Mouse (Mus musculus) left cerebral cortex, adult 9 months (tissue): ENCODE results near the gene 4930564D02Rik.

Experiments used
- DNase-seq, 2 experiments: peaks; one replicate each; pipeline ENCODE4 v3.0.0; 2022; ENCODE audit warnings: low spot score in 2 of 2

4930564D02Rik gene

GRCm38 (mm10) chr3:105066544-105066943 lies at the start of gene 4930564D02Rik:
Gene 4930564D02Rik, plus strand, starts transcription at chr3:105066844.
- DNase-seq, result no peak

DNA sequence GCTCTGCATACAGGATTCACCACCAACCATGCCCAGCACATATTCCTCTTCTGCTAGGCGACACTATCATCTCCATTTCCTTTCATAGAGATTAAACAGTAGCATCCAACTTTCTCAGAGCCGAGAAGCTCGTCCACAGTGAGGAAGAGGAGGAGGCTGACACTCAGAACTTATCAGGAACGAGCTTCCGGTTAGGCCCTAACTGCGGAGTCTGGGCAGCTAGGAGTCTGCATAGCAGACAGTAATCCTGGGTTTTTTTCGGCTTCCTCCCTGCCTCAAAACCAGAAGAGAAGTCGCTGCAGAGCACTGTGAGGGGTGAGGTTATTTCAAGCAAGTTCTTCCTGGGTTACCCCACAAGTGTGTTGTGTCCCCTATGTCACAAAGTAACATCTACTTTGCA lies 49.3 kb upstream of the 4930564D02Rik start:
- DNase-seq, result no peak

GRCm38 (mm10) chr3:105018085-105018782 lies 48.4 kb upstream of the 4930564D02Rik start:
- no peak for DNase-seq

DNA sequence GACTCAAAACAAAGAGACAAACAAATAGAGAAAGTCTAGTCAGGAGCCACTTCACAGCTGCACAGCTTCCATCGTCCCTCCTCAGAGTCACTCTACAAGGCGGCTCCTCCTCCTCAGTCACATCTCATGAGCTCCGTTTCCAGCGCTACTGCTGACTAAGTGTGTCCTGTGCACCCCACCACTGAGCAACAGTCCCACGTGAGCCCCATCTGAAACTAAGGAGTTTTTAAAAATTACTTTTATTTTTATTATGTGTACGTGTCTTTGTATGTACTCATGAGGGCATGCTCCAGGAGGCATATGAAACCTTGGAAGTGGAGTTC lies 47.9 kb upstream of the 4930564D02Rik start:
- DNase-seq, result no peak

DNA sequence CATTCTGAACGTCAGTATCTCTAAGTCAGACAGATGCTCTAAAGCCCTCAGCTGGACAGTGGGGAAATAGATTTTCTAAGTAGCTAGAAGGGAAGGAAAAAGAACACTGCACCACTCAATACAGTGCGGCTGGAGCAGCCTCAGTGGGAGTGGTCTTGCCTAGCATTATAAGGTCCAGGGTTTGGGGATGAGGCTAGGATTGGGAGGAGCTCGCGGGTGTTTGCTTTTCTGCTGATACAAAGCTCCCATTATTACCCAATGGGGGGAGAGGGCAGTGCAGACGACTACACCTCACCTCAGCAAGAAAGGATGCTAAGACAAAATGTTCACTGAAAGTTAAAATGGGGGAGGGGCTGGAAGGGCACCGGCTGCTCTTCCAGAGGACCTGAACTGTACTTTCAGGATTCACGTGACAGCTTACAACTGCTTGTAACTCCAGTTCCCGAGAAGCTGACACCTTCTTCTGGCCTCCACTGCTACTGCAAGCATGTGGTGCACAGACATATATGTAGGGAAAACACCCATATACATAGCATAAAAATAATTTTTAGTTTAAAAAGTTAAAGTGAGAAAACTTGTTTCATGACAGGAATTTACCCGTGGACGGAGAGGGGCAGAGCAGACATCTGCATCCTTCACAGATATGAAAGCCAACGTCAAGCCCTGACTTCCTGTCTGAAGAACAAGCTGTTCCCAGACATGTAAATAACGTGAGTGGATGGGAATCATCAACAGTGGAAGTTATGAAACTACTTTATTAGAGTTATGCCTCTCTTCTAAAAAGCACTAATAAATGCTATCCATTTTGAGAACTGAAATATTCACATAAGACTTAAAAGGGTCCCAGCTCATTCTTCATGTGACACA lies 46.6 kb upstream of the 4930564D02Rik start:
- no peak for DNase-seq

- DNase-seq, result no peak
These were observed 43.2 kb upstream of the 4930564D02Rik start for GRCm38 (mm10) chr3:105023371-105024005.

DNA sequence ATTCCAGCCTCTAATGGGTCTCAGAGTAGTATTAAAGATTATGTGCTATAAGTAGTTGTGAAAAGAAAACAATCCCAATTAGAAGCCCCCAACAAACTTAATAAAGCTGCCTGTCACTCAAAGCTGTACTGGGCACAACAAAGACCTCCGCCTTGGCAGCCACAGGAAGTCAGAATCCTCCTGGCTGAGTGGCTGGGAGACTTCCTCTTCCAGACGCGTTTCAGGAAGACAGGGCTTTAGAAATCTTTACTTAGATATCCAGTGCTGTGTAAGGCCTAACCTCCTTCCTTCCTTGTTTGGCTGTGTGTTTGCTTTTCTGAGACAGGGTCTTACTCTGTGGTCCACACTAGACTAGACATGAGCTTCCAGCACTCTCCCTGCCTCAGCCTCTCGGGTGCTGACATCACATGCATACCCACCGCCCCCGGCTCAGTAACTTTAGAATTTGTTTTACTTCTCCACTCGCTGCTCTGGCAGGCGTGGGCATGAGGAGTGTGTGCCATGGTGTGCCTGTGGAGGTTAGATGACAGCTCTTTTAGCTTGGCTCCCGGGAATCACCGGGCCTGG lies 30.3 kb upstream of the 4930564D02Rik start:
- DNase-seq, result peak in 1 of 2 experiments; percentile 41

GRCm38 (mm10) chr3:105037240-105037770 lies 29.3 kb upstream of the 4930564D02Rik start:
- DNase-seq, result no peak

GRCm38 (mm10) chr3:105040002-105040401 lies 26.6 kb upstream of the 4930564D02Rik start:
- no peak for DNase-seq

GRCm38 (mm10) chr3:105040983-105041625 lies 25.5 kb upstream of the 4930564D02Rik start:
- DNase-seq, result no peak

DNA sequence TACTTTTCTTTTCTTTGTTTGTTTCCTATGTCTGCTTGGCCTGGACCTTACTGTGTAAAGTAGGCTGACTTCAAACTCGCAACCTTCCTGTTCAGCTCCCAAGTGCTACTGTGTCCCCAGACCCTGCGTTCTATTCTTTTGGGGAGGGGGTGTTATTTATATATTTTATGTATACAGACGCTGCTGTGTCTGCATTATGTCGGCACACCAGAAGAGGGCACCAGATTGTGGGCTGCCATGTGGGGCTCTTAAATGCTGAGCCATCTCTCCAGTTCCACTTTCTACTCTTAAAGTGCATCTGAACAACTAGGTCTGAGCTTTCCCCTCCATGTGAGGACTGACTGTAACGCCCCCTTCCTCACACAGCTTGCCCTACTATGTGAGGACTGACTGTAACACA lies 22.9 kb upstream of the 4930564D02Rik start:
- DNase-seq, result no peak

GRCm38 (mm10) chr3:105046870-105047269 lies 19.8 kb upstream of the 4930564D02Rik start:
- DNase-seq, result peak in 1 of 2 experiments; percentile 22

- peak in 1 of 2 experiments; percentile 55 for DNase-seq
These were observed 19.0 kb upstream of the 4930564D02Rik start for GRCm38 (mm10) chr3:105047616-105048015.

DNA sequence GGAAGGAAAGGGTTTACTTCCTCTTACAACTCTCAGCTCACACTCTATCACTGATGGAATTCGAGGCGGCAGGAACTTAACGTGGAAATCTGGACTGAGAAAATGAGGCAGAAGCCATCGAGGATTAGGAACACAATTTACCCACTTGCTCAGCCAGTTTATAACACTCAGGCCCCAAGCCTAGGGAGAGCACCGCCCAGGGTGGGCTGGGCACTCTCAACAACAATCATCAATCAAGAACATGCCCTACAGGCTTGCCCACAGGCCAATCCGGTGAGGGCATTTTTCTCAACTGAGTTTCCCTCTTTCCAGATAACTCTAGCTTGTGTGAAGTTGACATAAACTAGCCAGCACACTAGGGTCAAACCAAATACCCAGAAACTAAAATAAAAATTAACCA lies 16.8 kb upstream of the 4930564D02Rik start:
- DNase-seq, result no peak

- no peak for DNase-seq
These were observed 15.5 kb upstream of the 4930564D02Rik start for GRCm38 (mm10) chr3:105051103-105051502.

GRCm38 (mm10) chr3:105052171-105052936 lies 14.3 kb upstream of the 4930564D02Rik start:
- DNase-seq, result no peak

DNA sequence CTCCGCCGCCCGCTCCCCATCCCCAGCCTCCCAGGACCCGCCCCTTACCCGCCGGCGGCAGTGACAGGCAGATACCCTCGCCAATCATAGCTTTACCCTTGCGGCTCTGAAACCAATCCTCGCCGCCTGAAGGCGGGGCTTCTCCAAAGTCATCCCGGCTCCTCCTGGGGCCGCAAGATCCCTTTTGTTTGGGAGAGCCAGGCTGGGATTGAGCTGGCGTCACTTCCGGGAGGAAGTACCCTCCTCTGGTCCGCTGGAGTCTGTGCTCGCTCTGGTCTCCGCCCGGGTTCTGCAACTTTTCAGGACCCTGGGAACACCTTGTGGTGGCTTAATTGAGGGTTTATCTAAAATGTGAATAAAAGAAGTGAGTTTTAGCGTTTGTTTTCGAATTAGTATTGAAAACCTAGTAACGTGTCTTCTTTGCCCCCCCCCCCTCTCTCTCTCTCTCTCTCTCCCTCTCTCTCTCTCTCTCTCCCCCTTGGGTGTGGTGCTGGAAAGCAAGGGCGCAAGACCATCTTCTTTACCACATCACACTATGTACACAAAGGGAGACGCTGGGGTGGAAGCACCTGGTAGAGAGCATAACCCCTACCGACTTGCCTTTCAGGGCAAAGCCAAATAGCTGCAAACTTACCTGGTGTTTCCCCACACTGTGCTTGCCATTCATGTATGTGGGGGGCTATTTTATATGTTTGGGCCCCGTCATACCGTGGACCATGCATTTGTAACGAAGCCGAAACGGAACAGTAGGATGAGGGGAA lies 13.5 kb upstream of the 4930564D02Rik start, which contains the start of gene Cttnbp2nl:
Gene Cttnbp2nl (minus strand): TSS at position 210 of the 761 bp plus-strand sequence.
- peak; percentile 97 to 99 for DNase-seq

- DNase-seq, result no peak
These were observed 13.0 kb upstream of the 4930564D02Rik start for GRCm38 (mm10) chr3:105053698-105054001.

GRCm38 (mm10) chr3:105054952-105055351 lies 11.7 kb upstream of the 4930564D02Rik start:
- DNase-seq, result peak in 1 of 2 experiments; percentile 39

GRCm38 (mm10) chr3:105055666-105056065 lies 11.0 kb upstream of the 4930564D02Rik start:
- no peak for DNase-seq
